Mouse (Mus musculus) embryo, embryonic 10.5 days (tissue): ENCODE measurements around the gene Ptma.
"Not testable (repeated sequence)": the region's sequence is repeated elsewhere in the genome, so short reads cannot be mapped to it uniquely, and the experiment has no call there.

Experiments used
- DNase-seq: peaks from one replicate; pipeline ENCODE4 v3.0.0-alpha.2; 2015; ENCODE audit warnings: low spot score

Ptma gene

DNA sequence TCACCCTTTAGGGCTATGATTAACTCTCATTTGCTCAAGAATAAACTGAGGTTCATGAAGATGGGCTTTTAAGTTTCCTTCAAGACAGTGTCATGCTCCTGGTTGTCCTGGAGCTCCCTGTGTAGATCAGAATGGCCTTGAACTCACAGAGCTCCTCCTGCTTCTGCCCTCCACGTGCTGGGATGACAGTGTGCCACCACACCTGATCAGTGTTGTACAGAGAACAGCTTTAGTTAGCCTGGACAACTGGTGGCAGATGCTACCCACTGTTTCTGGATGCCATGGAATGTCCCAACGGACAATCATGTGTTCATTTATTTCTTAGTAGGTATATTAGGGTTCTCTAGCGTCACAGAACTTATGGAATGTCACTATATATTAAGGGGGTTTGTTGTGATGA, 9.4 kb upstream of the Ptma start:
- DNase-seq = no peak

GRCm38 (mm10) chr1:86520361-86520760, 6.2 kb upstream of the Ptma start:
- peak; percentile 81 for DNase-seq

GRCm38 (mm10) chr1:86522286-86522871, 4.1 kb upstream of the Ptma start:
- no peak for DNase-seq

DNA sequence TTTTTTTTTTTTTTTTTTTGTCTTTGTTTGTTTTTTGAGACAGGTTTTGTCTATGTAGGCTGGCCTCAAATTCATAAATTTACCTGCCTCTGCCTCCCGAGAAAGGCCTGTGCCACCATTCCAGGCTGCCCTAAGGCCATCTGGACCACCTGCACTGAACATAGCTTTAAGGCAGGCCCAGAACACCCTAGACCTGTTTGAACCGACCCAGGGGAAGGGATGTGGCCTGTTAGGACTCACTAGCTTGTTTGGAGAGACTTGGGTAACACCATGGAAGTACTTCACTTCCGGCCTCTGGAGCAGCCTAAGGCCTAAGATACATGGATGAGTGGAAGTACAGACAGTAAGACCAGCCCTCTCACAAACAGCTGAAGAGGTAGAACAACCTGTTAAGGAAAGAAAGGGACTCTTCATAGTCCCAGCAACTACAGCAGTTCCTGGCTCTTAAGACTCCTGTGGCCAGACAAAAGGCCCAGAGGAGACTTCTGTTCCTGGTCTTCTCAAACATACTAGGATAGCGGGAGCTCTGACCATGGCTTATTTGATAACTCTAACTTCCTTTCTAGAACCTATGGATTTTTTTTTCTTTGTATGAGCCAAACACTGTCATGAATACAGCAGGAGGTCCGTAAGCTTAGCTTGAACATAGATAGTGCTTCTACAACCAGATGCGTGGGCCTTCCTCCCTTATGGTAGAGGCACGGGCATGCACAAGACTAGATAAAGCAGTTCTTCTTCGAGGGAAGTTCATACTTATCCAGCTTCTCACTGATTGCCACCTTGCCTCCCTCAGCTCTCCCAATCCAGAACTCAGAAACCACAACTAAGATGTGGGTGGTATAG, 2.5 kb upstream of the Ptma start:
- peak; percentile 39 for DNase-seq

DNA sequence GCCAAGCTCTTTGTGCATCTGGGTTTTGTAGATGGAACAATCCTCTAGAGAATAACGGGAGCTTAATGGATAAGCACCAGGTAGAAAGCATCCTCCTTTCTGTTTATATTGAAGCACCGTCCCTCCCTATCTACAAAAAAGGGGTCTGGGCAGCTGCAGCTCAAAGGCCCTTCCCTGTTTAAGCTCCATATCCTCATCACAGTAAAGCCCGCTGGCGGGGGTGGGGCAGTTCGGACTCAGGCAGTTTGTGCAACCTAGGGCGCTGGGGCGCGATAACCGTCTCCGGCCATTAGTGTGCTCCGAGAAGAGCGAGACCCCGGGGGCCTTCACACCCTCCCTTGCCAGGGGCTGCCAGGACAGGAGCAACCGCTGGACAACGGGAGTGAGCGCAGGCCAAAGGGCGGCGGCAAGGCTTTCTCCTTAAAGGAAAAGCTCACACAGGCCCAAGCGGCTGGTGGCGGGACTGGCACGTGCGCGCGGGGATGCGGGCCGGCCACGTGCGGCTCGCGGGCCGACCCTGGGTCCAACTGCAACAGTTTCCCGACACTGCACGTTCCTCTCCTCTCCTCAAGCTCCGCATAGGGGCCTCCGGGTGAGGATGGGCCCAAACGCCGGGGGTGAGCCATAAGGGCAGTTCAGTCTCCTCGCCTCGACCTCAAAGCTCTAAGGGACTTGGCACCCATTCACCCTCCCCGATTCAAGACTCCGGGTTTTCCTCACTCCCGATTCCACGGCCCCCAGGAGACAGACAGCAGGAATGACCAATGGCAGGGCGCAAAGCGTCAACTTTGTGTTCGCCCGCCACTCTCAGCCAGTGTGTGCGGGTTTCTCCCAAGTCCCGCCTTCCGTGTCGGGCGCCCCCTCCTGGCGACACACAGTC, 1.7 kb upstream of the Ptma start:
- peak; percentile 100 for DNase-seq

DNA sequence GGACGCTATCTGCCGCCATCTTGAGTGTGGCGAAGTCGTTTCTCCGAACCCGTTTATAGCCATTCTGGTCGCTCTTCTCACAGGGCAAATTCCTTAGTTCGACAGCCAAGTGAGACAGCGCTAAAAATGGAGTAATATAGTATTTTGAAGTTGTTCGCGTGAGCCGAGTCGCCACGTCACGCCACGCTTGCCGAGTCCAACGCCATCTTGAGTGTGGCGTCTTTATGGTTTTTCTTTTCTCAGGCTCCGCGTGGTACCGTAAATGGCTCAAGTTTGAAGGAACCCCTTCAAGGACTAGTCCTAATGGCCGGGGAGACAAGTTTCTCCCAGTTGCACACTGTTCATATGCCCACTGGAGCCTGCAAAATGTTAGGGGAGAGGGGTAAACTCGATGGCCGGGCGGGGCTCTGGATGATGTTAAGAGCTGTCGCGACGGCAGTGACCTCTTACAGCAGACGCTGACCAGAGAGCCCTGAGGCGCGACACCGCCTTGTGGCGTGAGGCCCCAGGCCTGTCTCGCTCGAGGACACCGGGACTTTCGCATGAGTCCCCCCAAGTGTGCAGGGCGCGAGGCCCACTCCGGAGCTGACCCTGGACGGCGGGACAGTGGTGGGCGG, 919 bp upstream of the Ptma start:
- peak; percentile 83 for DNase-seq

DNA sequence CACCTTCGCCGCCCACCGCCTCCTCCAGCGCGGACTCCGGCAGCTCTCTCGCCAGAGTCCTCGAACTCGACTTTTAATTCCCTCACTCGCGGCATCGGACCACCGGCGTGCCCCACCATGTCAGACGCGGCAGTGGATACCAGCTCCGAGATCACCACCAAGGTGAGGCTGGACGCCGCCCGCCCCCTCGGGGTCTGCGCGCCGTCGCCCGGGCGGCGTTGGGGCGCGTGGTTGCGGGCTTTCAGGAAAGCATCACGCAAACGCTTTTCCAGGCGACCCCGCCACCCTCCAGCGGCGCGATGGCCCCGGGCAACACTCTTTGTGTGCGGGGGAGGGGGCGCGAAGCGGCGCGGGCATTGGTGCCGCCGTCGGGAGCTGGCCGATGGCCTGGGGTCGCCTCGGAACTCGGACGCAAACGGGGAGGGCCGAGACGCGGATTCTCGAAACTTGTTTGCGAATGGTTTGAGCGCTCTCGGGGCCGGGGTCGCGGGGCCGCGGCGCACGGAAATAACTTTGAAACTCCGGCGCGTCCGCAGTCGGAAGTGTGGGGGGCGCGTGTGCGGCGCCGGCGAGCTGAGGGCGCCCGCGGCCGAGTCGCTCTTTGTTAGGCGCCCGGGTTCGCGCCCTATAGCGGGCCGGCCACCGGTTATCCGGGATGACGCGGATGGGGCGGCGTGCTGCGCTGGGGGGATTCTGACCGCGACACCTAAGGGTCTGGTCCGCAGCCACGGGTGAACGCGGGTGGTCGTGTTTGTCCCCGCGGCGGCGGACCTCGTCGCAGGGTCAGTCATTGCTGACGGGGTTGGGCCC, 468 bp downstream of the Ptma start:
- DNase-seq = peak; percentile 43

DNA sequence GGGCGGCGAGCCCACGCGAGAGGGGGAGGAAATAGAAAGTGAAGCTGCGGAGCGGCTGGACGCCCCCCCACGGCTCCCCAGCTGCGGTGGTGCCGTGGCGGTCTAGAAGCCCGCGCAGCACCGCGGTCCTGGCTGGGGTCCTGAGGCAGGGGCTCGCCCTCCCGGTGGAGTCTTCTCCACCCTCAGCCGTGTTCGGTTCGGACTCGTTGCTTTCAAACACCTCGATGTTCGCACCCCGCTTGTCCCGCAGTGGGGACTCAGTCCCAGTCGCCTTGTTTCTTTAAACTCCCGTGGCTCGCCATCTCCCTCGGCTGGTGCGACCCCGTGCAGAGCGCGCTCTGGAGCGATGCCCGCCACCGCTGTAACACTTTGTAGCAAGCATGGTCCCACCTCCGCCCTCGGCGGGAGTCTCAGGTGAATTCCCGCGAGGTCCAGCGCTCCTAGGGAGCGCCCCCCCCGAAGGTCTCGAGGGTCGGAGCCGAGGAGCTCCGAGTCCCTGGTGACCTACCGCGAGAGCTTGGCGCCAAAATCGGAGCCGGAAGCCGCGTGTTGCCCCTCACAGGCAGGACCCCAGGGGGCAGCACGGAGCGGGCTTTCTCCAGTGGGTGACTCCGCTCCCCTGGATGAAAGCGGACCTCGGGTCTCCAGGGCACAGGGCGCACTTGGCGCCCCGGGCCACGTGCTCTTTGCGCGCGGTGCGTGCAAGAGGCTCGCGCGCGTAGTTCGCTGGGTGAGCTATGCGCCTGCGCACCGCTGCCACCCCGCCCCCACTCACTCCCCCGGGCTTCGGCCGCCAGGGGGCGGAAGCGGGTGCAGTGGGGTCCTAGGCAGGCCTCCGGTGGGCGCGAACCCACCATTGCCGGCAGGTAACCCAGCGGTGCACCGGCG, 1.3 kb downstream of the Ptma start:
- DNase-seq = peak; percentile 90

GRCm38 (mm10) chr1:86528571-86529180, 2.1 kb downstream of the Ptma start:
- DNase-seq = peak; percentile 50

GRCm38 (mm10) chr1:86529590-86529989, 3.1 kb downstream of the Ptma start:
- no peak for DNase-seq

- DNase-seq = peak; percentile 60
Measured at GRCm38 (mm10) chr1:86530871-86531546, 4.5 kb downstream of the Ptma start.

GRCm38 (mm10) chr1:86531547-86532321, 5.2 kb downstream of the Ptma start:
- DNase-seq = peak; percentile 79

DNA sequence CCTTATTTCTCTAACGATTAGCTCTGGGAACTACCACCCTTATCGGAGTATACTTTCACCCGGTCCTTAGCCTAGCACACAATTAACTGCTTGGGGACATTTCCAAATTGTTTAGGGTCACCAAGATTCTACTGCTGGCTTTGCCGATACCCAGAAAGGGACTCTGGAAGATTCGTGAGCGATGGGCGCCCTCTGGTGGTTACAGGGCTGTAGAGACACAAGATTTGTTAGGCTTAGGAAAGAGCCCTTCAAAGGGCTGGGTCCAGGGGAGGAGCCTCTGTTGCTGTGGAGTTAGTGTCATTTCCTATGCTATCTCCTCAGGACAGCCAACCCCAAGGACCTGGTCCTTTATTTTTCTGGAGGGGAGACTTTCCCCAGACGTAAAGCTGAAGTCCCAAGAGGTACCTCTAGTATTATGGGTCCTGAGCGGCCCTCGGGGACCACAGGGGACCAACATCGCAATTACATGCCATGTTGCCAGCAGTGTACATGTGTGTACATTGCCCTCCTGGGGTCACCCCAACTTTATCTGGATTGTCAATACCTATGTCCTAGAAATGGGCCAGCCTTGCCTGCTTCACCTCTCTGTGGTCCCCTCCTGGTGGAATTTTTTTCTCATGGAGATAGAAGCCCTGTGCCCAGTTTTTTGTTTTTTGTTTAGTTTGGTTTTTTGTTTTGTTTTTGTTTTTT, 6.0 kb downstream of the Ptma start:
- DNase-seq = peak; percentile 99

DNA sequence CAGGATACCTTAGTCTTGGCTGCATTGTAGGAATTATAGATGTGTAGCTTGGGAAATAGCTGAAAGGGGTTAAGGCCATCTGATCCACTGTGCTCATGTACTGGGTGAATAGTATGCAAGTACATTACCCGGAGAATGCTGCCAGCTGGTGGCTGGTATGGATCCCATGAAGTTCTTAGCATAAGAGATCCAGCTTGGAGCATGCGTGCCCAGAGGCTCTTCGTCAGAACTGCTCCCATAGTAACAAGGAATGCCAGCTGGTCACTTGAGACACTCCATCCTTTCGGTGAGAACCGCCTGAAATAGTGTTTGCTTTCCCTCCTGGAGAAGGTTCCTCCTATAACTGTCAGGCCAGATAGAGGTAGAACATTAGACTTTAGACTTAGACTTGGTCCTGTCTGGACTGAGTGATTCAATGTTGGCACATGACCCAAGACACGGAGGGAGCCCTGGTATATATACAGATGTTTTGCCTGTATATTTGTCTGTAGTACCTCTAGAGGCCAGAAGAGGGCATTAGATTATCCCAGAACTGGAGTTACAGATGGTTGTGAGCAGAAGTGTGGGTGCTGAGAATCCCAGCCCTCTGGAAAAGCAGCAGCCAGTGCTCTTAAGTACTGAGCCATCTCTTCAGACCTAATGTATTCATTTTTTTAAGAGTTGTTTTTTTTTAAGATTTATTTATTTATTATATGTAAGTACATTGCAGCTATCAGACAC, 7.0 kb downstream of the Ptma start:
- DNase-seq = peak; percentile 39

- no peak for DNase-seq
Measured at GRCm38 (mm10) chr1:86538383-86538782, 11.9 kb downstream of the Ptma start.

DNA sequence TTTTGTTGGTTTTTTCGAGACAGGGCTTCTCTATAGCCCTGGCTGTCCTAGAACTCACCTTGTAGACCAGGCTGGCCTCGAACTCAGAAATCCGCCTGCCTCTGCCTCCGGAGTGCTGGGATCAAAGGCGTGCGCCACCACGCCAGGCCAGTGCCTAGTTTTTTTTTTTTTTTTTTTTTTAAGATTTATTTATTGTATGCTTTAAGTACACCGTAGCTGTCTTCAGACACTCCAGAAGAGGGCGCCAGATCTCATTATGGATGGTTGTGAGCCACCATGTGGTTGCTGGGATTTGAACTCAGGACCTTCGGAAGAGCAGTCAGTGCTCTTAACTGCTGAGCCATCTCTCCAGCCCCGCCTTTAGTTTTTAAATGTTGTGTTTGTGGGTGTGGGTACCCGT, 13.1 kb downstream of the Ptma start:
- DNase-seq = not testable (repeated sequence)

DNA sequence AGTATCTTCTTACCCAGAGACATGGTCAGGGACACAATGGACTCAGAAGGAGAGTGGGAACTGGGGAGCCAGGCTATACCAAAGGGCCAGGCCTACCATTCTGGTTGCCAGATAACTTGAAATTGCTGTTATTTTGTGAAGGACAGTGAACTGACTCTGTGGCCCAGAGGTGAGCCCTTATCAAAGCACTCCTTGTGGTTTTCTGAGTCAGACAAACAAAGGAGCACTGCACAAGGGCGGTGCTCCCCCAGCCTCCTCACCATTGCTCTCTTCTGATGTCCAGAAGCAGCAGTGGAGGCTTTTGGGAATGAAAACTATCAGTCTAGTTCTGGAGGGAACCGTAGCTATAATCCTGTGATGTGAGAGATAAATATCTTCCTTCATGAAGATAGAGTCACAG, 16.1 kb downstream of the Ptma start:
- no peak for DNase-seq
